Mouse (Mus musculus) midbrain, embryonic 13.5 days (tissue): ENCODE results near the gene Tsen34. TPM values are rescaled to one million over a fixed set of nuclear protein-coding genes. Genes with fewer than 3 reads are reported as not detected.

ENCODE experiments used
- ATAC-seq: fragments of 200-750 bp; cut with Nextera tagmentation; 2 replicates; pipeline ENCODE4 v1.8.0; 2017; ENCODE audit warnings: mild to moderate bottlenecking, moderate TSS enrichment, moderate library complexity
- H3K27ac ChIP-seq: fragments of 300-500 bp; sonication (generic); 2 replicates; pipeline ENCODE4 v1.5.1; 2015; ENCODE audit warnings: inconsistent platforms, mild to moderate bottlenecking, moderate library complexity
- H3K27me3 ChIP-seq: fragments of 300-500 bp; sonication (generic); 2 replicates; pipeline ENCODE4 v1.6.1; 2015; ENCODE audit warnings: mild to moderate bottlenecking, inconsistent platforms
- H3K36me3 ChIP-seq: fragments of 300-500 bp; sonication (generic); 2 replicates; pipeline ENCODE4 v1.6.1; 2015; ENCODE audit warnings: mild to moderate bottlenecking, inconsistent platforms
- H3K4me1 ChIP-seq: fragments of 300-500 bp; sonication (generic); replicated peaks from 2 replicates; pipeline ENCODE4 v1.6.1; 2015; ENCODE audit warnings: inconsistent platforms
- H3K4me2 ChIP-seq: fragments of 300-500 bp; sonication (generic); replicated peaks from 2 replicates; pipeline ENCODE4 v1.6.1; 2015; ENCODE audit warnings: moderate library complexity, mild to moderate bottlenecking, inconsistent platforms
- H3K4me3 ChIP-seq: fragments of 300-500 bp; sonication (generic); replicated peaks from 2 replicates; pipeline ENCODE4 v1.5.1; 2015; ENCODE audit warnings: mild to moderate bottlenecking, inconsistent platforms
- H3K9ac ChIP-seq: fragments of 300-500 bp; sonication (generic); replicated peaks from 2 replicates; pipeline ENCODE4 v1.6.1; 2015; ENCODE audit warnings: mild to moderate bottlenecking, inconsistent platforms
- H3K9me3 ChIP-seq: fragments of 300-500 bp; sonication (generic); 2 replicates; pipeline ENCODE4 v1.6.1; 2016; ENCODE audit warnings: mild to moderate bottlenecking, inconsistent platforms
- WGBS: fragments of 180-500 bp; shearing (Covaris S2); methylation state at CpG from one replicate; pipeline ENCODE4 v1.1.7; 2015; 5-methylcytosine and 5-hydroxymethylcytosine counted together
- polyA plus RNA-seq: library from polyadenylated mRNA; unstranded; fragments of >200 nt; fragmentation: Nextera tagmentation; extraction: Ambion mirVana; gene quantifications from 2 replicates; pipeline ENCODE4 v1.2.1, GENCODE M21; 2015

Gene Tsen34
- 205 and 225 TPM in 2 replicates for polyA plus RNA-seq

DNA sequence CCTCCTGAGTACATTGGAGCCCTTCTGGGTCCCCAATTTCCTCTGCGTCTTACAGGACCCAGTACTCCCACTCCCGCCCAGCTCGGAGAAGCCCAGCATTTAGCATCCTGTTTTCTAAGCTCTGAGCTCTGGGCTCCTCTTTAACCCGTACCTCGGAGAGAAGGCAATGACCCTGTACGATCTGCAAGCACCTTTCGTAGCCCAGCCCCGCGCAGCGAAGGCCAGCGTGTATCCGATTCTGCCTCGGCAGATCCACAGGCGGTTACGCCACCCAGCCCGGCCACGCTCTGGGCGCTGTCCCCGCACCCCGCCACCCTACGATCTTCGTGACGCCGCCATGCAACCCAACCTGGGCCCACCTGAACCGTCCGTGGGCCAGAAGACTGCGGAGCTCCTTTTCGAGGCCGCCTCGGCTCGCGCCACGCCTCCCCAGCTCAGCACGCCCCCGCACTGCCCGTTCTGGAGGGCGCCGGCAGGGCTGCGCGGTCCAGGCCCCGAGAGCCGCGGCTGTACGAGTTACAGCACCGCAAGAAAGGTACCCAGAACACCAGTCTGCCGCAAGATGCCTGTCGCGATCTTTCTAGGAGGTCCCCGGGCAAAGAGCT is at the start of gene Tsen34:
Gene Tsen34 (plus strand): TSS at position 482 of the 605 bp plus-strand sequence.
- peak within 1 kb of the TSS; percentile 91 for H3K9ac ChIP-seq
- ATAC-seq, result peak; percentile 85
- no peaks in the 10 kb centered on the region for H3K9me3 ChIP-seq
- H3K36me3 ChIP-seq, result peaks cover 25% of the 10 kb centered on the region
- H3K27ac ChIP-seq, result peak within 1 kb of the TSS; percentile 91
- peak within 1 kb of the TSS; percentile 87 for H3K4me2 ChIP-seq
- H3K4me3 ChIP-seq, result peak within 1 kb of the TSS; percentile 75
- under 1% methylated on average over 49 of the region's 49 CpGs for WGBS
- 0 out of 2 replicates have a peak, but pooled peaks cover 3% of the 10 kb centered on the region for H3K27me3 ChIP-seq
- peaks cover 29% of the 10 kb centered on the region for H3K4me1 ChIP-seq

DNA sequence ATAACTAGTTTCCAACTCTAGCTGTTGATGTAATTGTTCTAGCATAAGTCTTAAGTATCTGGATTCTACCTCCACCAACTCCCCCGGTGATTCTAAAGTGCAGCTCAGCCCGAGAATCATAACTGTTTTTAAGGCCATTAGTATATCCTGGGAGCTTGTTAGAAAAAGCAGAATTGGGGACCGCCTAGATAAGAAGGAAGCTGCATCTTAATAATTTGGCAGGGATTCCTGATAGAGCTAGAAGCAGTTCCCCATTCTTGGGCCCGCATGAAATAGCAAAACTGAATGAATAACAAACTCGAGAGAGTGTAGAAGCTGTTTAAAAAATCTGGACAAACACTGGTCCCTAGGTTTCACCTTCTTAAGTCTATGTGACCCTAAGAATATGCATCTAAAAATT is 49.3 kb upstream of the Tsen34 start:
- Histone ChIP-seq H3K9me3 (no peaks in the 10 kb centered on the region), H3K27ac (no peak overlapping the region), H3K9ac (no peak overlapping the region), H3K4me2 (0 out of 2 replicates have a peak overlapping the region, but pooled peaks have one; percentile 68), H3K27me3 (no peaks in the 10 kb centered on the region), H3K4me3 (no peak overlapping the region), H3K4me1 (peaks cover 32% of the 10 kb centered on the region), H3K36me3 (peaks cover 47% of the 10 kb centered on the region)
- WGBS, result 74% methylated on average over 5 of the region's 5 CpGs
- no peak for ATAC-seq

DNA sequence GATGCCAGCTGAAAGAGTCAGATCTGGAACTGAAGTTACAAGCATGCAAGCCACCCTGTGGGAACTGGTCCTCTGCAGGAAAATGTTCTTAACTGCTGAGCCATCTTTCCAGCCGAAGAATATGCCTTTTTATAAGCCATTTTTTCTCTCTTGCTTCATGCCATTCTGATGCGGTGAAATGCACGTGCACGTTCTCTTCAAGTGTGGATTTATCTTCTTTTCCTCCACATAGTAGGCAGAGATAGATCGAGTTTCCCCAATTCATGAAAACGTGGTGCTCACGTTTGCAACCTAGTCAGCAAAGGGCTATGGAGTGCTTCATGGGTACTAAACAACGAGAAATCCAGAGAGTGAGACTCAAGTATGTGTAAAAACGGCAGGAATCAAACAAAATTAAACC is 48.8 kb upstream of the Tsen34 start:
- H3K9ac ChIP-seq, result 0 out of 2 replicates have a peak overlapping the region, but pooled peaks have one; percentile 39
- H3K4me1 ChIP-seq, result peaks cover 36% of the 10 kb centered on the region
- peaks cover 42% of the 10 kb centered on the region for H3K36me3 ChIP-seq
- H3K9me3 ChIP-seq, result no peaks in the 10 kb centered on the region
- peak overlapping the region; percentile 68 for H3K4me2 ChIP-seq
- ATAC-seq, result no peak
- no peaks in the 10 kb centered on the region for H3K27me3 ChIP-seq
- H3K4me3 ChIP-seq, result peak overlapping the region; percentile 98
- WGBS, result 24% methylated on average over 9 of the region's 9 CpGs
- no peak overlapping the region for H3K27ac ChIP-seq

DNA sequence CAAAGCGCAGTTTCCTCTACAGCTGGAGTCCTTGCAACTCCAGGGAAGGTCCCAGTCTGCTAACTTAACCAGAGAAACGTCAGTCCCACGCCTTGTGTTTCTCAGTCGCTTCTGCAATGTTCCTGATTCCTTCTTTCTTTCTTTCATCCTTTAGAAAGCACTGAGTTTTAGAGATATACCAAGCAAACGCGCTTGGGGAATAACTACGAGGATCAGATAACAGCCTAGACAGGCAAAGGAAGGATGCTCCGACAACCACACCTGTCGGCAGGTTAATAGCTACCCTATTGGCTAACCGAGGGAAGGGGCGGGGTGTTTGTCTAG is 48.4 kb upstream of the Tsen34 start:
- Histone ChIP-seq H3K4me2 (peak overlapping the region; percentile 68), H3K27ac (peak overlapping the region; percentile 46; the same call in 1 of the 2 replicates), H3K9me3 (no peaks in the 10 kb centered on the region), H3K4me3 (peak overlapping the region; percentile 98), H3K4me1 (peaks cover 41% of the 10 kb centered on the region), H3K36me3 (peaks cover 38% of the 10 kb centered on the region), H3K9ac (peak overlapping the region; percentile 39; the same call in 1 of the 2 replicates), H3K27me3 (no peaks in the 10 kb centered on the region)
- under 1% methylated on average over 11 of the region's 11 CpGs for WGBS
- ATAC-seq, result no peak

DNA sequence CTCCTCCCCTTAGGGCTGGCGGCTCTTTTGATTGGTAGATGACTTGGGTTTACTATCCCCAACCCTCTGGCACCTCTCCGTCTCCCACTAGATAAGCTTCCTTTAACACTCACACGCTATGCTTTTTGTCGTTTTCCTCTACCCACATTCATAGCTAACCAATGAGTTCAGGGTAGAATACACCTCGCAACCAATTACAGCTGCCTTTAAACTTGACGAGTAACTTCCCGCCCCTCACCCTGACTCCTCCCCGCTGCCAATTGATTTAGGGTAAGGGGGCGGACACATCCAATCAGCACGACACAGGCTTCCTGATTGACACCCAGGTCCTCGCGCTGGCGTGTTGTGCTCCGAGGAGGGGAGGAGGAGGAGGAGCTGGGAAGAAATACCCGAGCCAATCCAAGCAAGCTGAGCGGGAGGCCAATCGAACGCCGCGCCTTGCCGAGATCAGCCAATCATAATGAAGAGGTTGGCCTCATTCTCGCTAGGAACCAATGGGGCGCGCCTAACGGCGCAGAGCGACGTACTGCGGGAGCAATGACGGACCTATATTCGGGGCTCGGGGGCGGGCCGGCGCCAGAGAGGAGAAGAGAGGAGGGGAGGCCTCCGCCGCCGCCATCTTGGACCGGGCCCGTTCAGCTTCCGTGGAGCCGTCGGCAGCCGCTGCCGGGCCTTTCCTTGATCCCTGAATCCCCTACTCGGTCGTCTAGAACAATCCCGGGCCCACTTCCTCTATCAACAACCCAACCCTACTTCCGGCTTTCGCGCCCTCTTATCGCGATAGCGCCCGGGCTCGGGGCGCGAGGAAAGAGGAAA is 47.8 kb upstream of the Tsen34 start, which contains the start of gene Cnot3:
Gene Cnot3 (plus strand): TSS at position 597 of the 816 bp plus-strand sequence.
- Histone ChIP-seq H3K9ac (peak within 1 kb of the TSS; percentile 98), H3K9me3 (no peaks in the 10 kb centered on the region), H3K4me3 (peak within 1 kb of the TSS; percentile 98), H3K36me3 (peaks cover 32% of the 10 kb centered on the region), H3K4me1 (peaks cover 41% of the 10 kb centered on the region), H3K27me3 (no peaks in the 10 kb centered on the region), H3K4me2 (peak within 1 kb of the TSS; percentile 91), H3K27ac (peak within 1 kb of the TSS; percentile 97)
- under 1% methylated on average over 56 of the region's 58 CpGs for WGBS
- ATAC-seq, result peak; percentile 99

DNA sequence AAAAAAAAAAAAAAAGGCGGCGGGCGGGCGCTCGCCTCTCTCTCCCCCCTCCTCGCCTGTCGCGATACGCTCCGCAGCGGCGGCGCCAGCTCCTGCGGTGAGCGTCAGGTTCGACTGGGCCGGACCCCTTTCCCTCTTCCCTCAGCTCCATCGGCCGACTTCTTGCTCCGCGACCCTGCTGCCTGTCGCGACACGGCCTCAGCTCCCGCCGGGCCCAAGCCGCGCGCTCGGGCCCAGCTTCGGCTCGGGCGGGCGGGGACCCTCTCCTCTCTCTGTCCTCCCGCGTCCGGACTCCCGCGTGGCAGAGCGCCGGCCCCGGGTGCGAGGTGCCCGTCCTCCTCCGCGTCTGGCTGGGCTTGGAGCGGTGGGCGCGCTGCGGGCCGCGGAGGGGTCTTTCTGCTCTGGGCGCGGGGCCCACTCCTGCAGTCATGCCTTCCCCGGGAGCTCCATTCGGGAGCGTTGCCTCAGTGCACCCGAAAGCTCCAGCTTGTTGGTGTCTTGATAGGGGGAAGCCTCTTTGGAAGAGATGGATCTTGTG is 47.1 kb upstream of the Tsen34 start:
- peak; percentile 21; the same call in 1 of the 2 replicates for ATAC-seq
- Histone ChIP-seq H3K27ac (peak overlapping the region; percentile 97), H3K9ac (peak overlapping the region; percentile 98), H3K4me2 (peak overlapping the region; percentile 91), H3K9me3 (no peaks in the 10 kb centered on the region), H3K27me3 (no peaks in the 10 kb centered on the region), H3K4me3 (peak overlapping the region; percentile 98), H3K4me1 (peaks cover 41% of the 10 kb centered on the region), H3K36me3 (peaks cover 27% of the 10 kb centered on the region)
- WGBS, result under 1% methylated on average over 54 of the region's 58 CpGs

DNA sequence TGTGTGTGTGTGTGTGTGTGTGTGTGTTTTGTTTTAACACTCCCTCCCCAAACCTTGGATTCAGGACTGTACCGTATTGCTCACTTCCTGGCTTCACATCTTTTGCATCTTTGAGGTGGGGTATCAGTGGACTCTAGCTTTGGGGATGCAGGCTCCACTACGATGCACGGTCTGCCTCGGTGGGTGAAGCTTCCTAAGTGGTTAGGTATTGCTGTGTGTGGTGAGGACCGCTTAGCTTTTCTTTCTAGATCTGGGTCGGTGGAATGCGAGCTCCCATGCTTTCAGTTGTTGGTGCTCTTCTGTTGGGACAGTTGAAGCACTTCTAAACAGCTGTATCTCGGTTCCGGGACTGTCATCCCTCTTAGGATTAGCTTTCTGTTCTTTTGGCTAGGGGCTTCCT is 46.5 kb upstream of the Tsen34 start:
- ATAC-seq, result no peak
- Histone ChIP-seq H3K9me3 (no peaks in the 10 kb centered on the region), H3K27me3 (no peaks in the 10 kb centered on the region), H3K4me3 (peak overlapping the region; percentile 98), H3K4me2 (peak overlapping the region; percentile 91), H3K9ac (peak overlapping the region; percentile 98), H3K4me1 (peaks cover 41% of the 10 kb centered on the region), H3K27ac (peak overlapping the region; percentile 97; the same call in 1 of the 2 replicates), H3K36me3 (peaks cover 27% of the 10 kb centered on the region)
- 16% methylated on average over 9 of the region's 9 CpGs for WGBS

DNA sequence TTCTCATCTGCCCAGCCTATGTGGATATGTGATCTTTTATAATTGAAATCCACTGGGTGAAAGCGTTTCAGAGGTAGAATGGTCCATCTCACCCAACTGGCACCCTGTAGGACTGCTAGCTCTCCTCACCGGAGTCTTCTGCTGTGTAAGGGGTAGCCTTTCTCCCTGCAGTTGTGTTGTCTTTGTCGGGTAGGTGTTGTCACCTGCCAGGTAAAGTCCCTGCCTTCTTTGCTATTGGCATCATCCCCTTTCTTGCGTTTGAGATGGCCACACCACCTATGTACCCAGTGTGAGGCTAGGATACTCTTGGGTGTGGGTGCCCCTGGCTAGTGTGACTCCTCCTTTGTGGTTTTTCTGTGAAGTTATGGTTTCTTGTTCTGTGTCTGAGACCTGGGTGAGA is 46.0 kb upstream of the Tsen34 start:
- Histone ChIP-seq H3K4me3 (peak overlapping the region; percentile 98), H3K9ac (peak overlapping the region; percentile 98), H3K4me1 (peaks cover 41% of the 10 kb centered on the region), H3K4me2 (peak overlapping the region; percentile 91), H3K36me3 (peaks cover 27% of the 10 kb centered on the region), H3K27me3 (no peaks in the 10 kb centered on the region), H3K27ac (no peak overlapping the region; the same call in 1 of the 2 replicates), H3K9me3 (no peaks in the 10 kb centered on the region)
- no peak for ATAC-seq
- WGBS, result 74% methylated on average over 4 of the region's 4 CpGs

DNA sequence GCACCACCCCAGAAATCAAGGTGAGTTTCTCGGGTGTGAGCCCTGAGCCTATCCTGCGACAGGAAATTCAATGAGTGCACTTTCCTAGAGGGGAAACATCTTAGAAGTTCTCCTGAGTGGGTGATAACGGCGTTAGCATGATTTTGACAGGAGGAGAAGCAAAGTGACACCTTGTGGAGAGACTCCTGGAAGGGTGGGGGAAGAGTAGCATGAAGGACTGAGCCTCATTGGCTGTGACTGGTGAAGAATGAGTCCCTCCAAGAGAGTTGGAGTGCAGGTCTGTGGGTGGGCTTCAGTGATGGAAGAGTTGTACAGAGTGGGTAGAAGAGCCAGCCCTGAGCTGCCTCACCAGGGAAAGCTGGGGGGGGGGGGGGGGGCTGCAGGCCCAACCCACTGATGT is 35.7 kb upstream of the Tsen34 start:
- ATAC-seq, result no peak
- Histone ChIP-seq H3K9me3 (no peaks in the 10 kb centered on the region), H3K27me3 (no peaks in the 10 kb centered on the region), H3K4me2 (no peak overlapping the region), H3K27ac (no peak overlapping the region), H3K4me1 (no peaks in the 10 kb centered on the region), H3K4me3 (no peak overlapping the region), H3K36me3 (peaks cover 100% of the 10 kb centered on the region), H3K9ac (no peak overlapping the region)
- WGBS, result 89% methylated on average over 4 of the region's 4 CpGs

DNA sequence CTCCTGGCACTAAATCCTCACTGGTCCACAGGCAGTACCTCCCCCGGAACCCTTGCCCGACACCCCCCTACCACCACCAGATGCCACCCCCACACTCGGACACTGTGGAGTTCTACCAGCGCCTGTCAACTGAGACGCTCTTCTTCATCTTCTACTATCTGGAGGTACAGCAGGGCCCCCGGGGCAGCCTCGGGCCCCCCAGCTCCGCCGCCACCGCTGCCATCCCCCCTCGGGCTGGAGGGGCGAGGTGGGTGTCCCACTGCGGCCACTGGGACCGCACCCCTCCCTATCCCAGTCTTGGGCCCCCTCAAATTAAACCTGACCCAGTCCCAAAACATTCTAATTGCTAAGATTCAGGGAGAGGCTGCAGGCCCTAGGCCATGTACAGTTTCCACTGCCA is 34.1 kb upstream of the Tsen34 start:
- WGBS, result 96% methylated on average over 14 of the region's 14 CpGs
- Histone ChIP-seq H3K9me3 (no peaks in the 10 kb centered on the region), H3K27ac (no peak overlapping the region), H3K4me3 (no peak overlapping the region), H3K4me2 (no peak overlapping the region), H3K27me3 (no peaks in the 10 kb centered on the region), H3K36me3 (peaks cover 97% of the 10 kb centered on the region), H3K4me1 (peaks cover 6% of the 10 kb centered on the region), H3K9ac (no peak overlapping the region)
- ATAC-seq, result no peak

DNA sequence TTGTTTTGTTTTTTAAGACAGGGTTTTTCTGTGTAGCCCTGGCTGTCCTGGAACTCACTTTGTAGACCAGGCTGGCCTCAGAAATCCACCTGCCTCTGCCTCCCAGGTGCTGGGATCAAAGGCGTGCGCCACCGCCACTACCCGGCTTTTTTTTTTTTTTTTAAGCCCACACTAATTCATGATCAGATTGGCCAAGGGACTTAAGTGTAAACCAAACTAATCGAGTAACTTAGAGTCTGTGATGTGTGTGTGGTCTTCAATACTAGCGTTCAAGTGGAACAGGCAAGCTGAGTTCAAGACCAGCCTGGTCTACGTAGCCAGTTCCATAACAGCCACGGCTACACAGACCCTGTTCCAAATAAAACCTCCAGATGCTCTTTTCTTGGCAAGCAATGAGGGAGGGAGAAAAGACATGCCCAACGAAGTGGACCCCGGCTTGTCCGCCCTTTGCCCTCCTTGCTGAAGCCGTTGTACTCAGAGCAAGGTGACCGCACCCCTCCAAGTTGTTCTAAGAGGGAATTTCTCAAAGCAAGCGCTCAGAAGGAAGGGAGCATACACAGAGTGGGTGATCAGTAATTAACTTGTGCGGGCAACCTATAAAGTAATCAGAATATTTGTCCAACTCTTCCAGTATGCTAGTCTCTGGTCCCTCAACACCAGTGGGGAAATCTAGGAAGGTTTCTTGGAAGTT is 28.0 kb upstream of the Tsen34 start:
- peak overlapping the region; percentile 76 for H3K9ac ChIP-seq
- 30% methylated on average over 15 of the region's 15 CpGs for WGBS
- ATAC-seq, result peak; percentile 28

More for the DNA sequence above, 28.0 kb upstream of the Tsen34 start:
- peaks cover 36% of the 10 kb centered on the region for H3K36me3 ChIP-seq
- peak overlapping the region; percentile 67 for H3K27ac ChIP-seq
- H3K27me3 ChIP-seq, result no peaks in the 10 kb centered on the region
- H3K9me3 ChIP-seq, result no peaks in the 10 kb centered on the region
- H3K4me1 ChIP-seq, result peaks cover 24% of the 10 kb centered on the region
- peak overlapping the region; percentile 84 for H3K4me2 ChIP-seq
- H3K4me3 ChIP-seq, result peak overlapping the region; percentile 72
